Mouse (Mus musculus) right cerebral cortex, postnatal 14 days (tissue): Measurements from ENCODE around the gene Fam3c.
"Not testable (repeated sequence)": the region's sequence is repeated elsewhere in the genome, so short reads cannot be mapped to it uniquely, and the experiment has no call there.

Experiments used
- DNase-seq: peaks from one replicate; pipeline ENCODE4 v3.0.0; 2022

Fam3c gene

GRCm38 (mm10) chr6:22289461-22290021 lies 66.5 kb downstream of the Fam3c start:
- DNase-seq, result no peak

- DNase-seq, result peak; percentile 41
Observed at GRCm38 (mm10) chr6:22288737-22289460, 67.1 kb downstream of the Fam3c start.

DNA sequence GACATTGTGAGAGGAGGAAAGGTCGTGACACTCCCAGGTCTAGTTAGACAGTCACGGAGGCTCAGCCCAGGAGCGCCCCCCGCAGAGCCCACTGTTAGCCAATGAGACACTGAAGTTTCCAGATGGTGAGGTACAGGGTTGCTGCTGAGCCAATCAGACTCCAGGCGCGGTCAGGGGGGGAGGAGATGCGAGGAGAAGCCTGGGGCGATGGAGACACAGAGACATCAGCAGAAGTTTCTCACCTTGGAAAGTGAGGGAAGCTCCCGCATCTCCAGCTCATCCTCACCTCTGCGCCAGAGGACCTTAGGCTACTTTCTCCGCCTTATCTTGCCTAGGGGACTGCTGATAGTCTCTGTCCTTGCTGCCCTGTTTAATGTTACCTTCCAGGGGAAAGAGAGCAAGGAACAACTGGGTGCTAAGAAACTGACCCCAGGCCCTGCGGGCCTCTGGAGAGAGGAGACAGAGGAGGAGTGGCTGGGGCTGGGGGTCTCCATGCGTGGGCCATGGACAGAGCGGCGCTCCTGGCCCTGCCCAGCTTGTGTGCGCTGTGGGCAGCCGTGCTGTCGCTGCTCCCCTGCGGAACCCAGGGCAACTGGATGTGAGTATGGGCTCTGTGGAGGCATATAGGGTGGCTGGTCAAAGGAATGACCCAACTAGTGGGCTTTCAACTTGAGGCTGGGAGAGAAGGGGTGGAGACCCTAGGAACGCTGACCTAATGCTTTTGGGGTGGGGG lies 67.9 kb downstream of the Fam3c start, which contains the start of gene Wnt16:
Gene Wnt16, plus strand, starts transcription at position 224 of the 733 bp plus-strand sequence.
- DNase-seq, result peak; percentile 28

GRCm38 (mm10) chr6:22282405-22282804 lies 73.6 kb downstream of the Fam3c start:
- DNase-seq, result no peak

DNA sequence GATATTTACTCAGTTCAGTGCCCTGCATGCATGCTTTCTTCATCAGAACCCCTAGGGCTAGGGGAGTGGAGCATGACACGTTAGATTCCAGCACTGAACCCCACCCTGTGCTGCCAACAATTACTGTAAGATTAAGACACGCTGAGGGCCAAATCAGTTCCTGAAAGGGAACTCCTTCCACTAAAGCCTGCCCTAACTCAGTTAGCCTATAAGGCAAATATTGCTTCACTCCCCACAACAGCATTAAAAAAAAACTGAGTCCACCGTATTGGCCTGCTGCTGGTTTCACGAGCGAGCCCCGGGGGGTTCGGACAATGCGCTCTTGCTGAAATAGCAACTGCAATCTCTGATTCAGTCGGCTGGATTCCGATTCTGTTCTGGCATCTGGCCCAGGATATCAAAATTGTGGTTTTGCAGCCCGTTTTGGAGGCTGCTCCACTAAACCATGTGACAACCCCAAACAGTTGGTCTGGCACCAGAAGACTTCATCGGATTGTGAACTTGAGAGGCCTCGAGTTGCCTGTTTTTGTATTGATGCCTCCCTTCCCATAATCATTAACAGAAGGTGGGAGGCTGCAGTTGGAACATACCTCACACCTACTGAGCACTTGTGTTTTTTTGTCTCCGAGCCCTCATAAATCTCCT lies 75.7 kb downstream of the Fam3c start:
- peak; percentile 24 for DNase-seq

DNA sequence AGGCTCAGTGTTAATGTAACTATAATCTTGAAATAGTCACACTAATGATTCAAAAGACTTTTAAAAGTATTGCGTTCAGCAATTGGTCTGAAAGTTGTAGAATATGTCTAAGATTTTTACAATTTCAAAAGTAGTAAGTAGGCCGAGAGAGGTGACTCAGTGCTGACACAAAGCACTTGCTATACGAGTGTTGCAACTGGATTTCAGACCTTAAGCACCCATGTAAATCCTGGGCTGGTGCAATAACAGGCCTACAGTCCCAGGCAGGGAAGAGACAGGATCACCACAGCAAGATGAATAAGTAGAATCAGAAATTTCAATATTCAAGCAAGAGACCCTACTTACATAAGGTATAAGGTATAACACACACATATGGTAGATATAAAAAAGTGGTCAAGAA lies 78.1 kb downstream of the Fam3c start:
- no peak for DNase-seq

DNA sequence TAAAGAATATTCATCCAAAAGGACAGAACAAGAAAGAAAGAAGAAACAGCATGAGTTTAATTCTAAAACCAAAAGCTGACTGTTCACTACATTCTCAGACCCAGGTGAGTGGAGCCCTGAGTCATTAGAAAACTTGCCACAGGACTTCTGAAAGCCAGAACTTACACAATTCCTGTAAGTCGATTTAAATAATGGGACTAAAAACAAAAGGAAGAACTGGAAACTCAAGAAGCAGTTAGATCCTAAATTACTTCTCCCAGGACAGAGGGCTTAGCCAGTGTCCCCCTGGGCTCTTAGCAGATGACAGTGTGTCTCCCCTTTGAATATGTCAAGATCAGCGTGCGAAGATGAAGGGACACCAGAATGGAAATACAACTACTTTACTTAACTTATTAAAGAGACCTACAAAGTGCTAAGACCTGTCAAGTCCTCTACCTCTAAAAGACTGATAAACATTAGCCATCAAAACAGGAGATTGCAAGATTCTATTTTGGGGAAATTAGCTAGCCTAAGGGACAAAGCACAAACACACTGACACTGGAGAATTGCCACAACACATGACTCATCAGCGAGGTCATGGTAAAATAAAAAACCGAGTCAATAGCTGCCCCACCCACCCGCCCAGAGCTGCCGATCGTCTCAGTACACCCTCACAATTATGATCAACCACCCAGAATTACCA lies 86.1 kb downstream of the Fam3c start:
- DNase-seq, result no peak

- no peak for DNase-seq
Observed at GRCm38 (mm10) chr6:22268677-22269076, 87.4 kb downstream of the Fam3c start.

DNA sequence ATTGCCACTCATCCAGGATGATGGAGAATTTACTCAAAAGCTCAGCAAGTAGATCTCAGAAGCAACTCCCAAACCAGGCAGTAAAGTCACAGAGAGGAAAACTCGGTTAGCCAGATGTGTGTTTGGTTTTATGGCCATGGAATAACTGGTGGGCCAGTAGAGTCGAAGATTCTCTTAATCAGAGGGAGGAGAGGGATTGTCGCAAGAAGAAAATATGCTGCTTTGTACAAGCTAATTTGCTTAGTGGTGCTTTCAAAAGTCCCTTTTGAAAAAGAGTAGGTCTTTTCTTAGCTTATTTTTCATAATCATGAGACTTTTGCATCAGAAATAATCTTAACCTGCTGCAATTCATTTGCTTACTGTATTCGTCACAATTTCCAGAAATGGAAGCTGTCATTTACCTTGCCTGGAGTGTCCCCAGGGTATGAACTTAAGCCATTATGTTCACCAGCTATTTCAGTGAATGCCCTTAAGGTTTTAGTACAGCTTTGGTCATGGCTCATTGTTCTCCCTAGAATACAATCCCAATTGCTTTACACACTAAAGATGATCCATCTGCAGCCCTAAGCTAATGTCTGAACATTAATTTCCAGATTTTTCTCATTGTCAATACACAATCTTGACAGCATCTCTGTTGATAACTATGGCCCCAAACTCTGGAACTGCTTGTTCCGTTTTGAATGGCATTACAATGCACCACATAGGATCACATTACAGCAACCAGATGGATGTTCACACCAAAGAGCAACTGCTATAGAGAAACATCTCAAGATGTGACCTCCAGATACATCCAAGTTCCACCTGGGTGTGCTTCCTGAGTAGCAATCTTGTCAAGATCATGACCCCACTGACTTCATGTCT lies 88.0 kb downstream of the Fam3c start:
- DNase-seq, result no peak

DNA sequence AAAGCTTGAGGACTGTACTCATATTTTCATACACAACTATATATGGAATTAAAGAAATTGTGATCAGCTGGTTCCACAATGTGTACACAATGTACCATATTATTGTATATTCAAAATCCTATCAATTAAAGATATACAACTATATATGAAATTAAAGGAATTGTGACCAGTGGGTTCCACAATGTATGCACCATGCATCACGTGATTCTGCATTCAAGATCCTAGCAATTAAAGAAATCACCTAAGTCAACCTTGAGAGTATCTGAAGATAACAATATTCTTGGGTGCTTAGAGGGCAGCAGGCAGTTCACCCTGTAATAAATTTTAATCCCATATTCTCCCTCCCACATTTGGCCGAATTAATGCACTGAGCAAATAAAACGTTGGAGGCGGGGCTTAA lies 90.0 kb downstream of the Fam3c start:
- DNase-seq, result no peak

DNA sequence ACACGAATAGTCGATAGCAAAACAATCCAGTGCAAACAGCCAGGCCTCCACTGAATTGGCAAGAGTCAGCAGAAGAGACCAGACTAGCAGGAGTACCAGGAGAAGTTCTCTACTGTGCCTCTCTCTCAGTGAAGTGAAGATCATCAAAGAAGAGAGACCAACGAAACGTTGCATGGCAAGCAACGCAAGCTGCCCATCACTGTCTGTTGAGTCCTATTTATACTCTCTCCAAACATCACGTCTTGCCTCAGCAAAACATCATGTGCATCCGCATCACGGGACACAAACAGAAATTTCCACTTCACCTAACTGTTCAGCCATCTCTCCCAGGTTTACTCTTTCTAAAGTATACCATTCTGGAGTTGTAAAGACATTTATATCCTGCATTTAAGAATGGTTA lies 91.9 kb downstream of the Fam3c start:
- DNase-seq, result not testable (repeated sequence)

DNA sequence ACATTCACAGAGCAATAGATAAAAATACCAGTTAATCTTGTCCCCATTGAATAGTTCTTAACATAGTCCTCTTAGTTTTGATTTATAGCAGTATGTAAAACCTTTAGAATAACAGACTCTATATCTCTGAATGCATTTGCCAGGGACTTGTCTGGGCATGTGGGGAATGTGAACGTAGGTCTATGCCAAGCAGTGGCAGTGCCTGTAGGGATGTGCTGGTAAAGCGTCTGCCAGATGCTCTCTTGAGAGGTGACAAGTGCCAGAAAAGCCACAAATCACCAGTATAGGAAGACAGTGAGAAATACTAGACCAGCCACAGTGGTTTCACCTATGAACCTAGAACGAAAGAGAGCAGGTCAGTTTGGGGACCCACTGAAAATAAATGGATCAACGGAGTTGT lies 93.5 kb downstream of the Fam3c start:
- DNase-seq, result no peak

DNA sequence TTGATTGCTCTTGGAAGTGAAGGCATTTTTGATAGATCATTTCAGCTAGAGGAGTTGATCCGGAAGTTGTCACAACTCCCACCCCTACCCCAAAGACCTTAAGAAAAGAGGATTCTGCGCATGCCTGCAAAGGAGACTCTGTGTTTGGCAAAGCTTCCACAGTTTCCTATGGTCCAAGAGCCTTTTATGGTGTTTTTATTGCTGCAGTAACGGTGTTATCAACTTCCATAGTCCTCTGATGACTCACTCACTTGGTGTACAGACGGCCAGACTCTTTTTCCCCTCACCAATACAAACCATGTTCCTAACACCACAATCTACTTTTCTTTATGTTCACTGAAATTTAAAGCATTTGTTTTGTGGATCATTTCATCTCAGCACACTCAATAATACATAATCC lies 97.3 kb downstream of the Fam3c start:
- no peak for DNase-seq
